12 mouse cellular contexts compared by ENCODE assay signal in genomic region chr12:77511631-77512030, GRCm38 (mm10).
"Had no signal": no experiment of that assay in that cellular context is flagged by ENCODE, and none has a peak within 500 bp of the region (broad histone marks: within the 10 kb centered on the region; RNA-seq: fewer than 3 reads in every experiment).

No protein-coding gene starts in this region.

- DNase-seq: gastrocnemius, postnatal 14 days; gastrocnemius, postnatal 36 days; heart, adult 11 months; heart, adult 2 months; heart, postnatal 14 days; heart, postnatal 36 days; kidney, adult 11 months; kidney, adult 2 months; kidney, adult 9 months; kidney, postnatal 25 days; layer of hippocampus, adult 9-11 months; layer of hippocampus, postnatal 36 days had no signal
